In genomic region chr6:117920659-117921640, GRCm38 (mm10) we compare ENCODE assay signal across 9 mouse cellular contexts. TPM values are rescaled to one million over a fixed set of nuclear protein-coding genes. Genes with fewer than 3 reads are reported as not detected.
DNase-seq lines count a peak whose midpoint lies in the region; ATAC-seq and TF ChIP-seq lines count a peak whose summit lies in the region.
"Had no signal": no experiment of that assay in that cellular context is flagged by ENCODE, and none has a peak within 500 bp of the region (broad histone marks: within the 10 kb centered on the region; RNA-seq: fewer than 3 reads in every experiment).

No protein-coding gene starts in this region.

- peaks cover 6% of the 10 kb centered on the region; the same call in 1 of the 2 replicates for H3K4me1 ChIP-seq in midbrain, postnatal 0 days (ENCODE audit: insufficient read depth, low read length)
- peaks cover 32% of the 10 kb centered on the region for H3K4me1 ChIP-seq in midbrain, embryonic 13.5 days (replicated peaks)
- peaks cover 38% of the 10 kb centered on the region for H3K4me1 ChIP-seq in forebrain, embryonic 10.5 days

- 68% methylated on average over 3 of the region's 3 CpGs for WGBS in midbrain, postnatal 0 days
- 67% methylated on average over 3 of the region's 3 CpGs for WGBS in midbrain, embryonic 13.5 days
- WGBS in forebrain, embryonic 10.5 days = 71% methylated on average over 3 of the region's 3 CpGs

- H3K36me3 ChIP-seq in midbrain, postnatal 0 days (ENCODE audit: insufficient read depth, low read length) = no peaks in the 10 kb centered on the region
- peaks cover 5% of the 10 kb centered on the region for H3K36me3 ChIP-seq in midbrain, embryonic 13.5 days
- H3K36me3 ChIP-seq in forebrain, embryonic 10.5 days (replicated peaks) = peaks cover 64% of the 10 kb centered on the region

- peak; percentile 86 for TF ChIP-seq CTCF in midbrain, postnatal 0 days (IDR thresholded peaks at IDR 0.05)

- no peak overlapping the region for H3K4me2 ChIP-seq in midbrain, postnatal 0 days (ENCODE audit: low read depth, low read length, poor library complexity, severe bottlenecking)
- no peak overlapping the region for H3K4me2 ChIP-seq in midbrain, embryonic 13.5 days (replicated peaks)
- H3K4me2 ChIP-seq: heart, embryonic 15.5 days had no signal

- H3K9me3 ChIP-seq in midbrain, postnatal 0 days (ENCODE audit: low read length) = no peaks in the 10 kb centered on the region
- H3K9me3 ChIP-seq in midbrain, embryonic 13.5 days = no peaks in the 10 kb centered on the region
- H3K9me3 ChIP-seq in forebrain, embryonic 10.5 days = no peaks in the 10 kb centered on the region
- H3K9me3 ChIP-seq: heart, embryonic 15.5 days had no signal

- ATAC-seq in midbrain, postnatal 0 days (ENCODE audit: low FRiP score) = no peak
- no peak for ATAC-seq in midbrain, embryonic 13.5 days
- ATAC-seq in activated CD4-positive, CD25-positive, alpha-beta regulatory T cell, adult 4 months = peak; percentile 21
- peak; percentile 74 for ATAC-seq in erythroblast, adult 5-6 weeks (replicated peaks; ENCODE audit: low FRiP score, poor library complexity, severe bottlenecking)

- H3K27me3 ChIP-seq in midbrain, postnatal 0 days (ENCODE audit: insufficient read depth, low read length) = no peaks in the 10 kb centered on the region
- no peaks in the 10 kb centered on the region for H3K27me3 ChIP-seq in midbrain, embryonic 13.5 days
- H3K27me3 ChIP-seq in forebrain, embryonic 10.5 days (ENCODE audit: poor library complexity, severe bottlenecking) = no peaks in the 10 kb centered on the region
- H3K27me3 ChIP-seq: heart, embryonic 15.5 days had no signal

- DNase-seq in midbrain, postnatal 0 days (ENCODE audit: low spot score) = peak; percentile 38
- peak; percentile 38 for DNase-seq in liver
- DNase-seq in retina, postnatal 1 day = peak; percentile 78
- no peak for DNase-seq in ovary, postnatal 14 days (ENCODE audit: low spot score)
- no peak for DNase-seq in forebrain, embryonic 10.5 days (ENCODE audit: extremely low spot score, low spot score)

- no peak overlapping the region for H3K27ac ChIP-seq in midbrain, postnatal 0 days (ENCODE audit: low read depth, low read length)
- H3K27ac ChIP-seq in midbrain, embryonic 13.5 days = no peak overlapping the region
- no peak overlapping the region for H3K27ac ChIP-seq in forebrain, embryonic 10.5 days
- H3K27ac ChIP-seq: heart, embryonic 15.5 days had no signal

- no peak overlapping the region for H3K4me3 ChIP-seq in midbrain, postnatal 0 days (ENCODE audit: low read depth, low read length)
- no peak overlapping the region for H3K4me3 ChIP-seq in midbrain, embryonic 13.5 days (replicated peaks)
- H3K4me3 ChIP-seq in forebrain, embryonic 10.5 days = no peak overlapping the region
- H3K4me3 ChIP-seq: heart, embryonic 15.5 days had no signal

- no peak overlapping the region for H3K9ac ChIP-seq in midbrain, postnatal 0 days (replicated peaks; ENCODE audit: low read length, poor library complexity, severe bottlenecking)
- H3K9ac ChIP-seq in midbrain, embryonic 13.5 days (replicated peaks) = no peak overlapping the region
- H3K9ac ChIP-seq: heart, embryonic 15.5 days had no signal

RNA-seq across cellular contexts. Expression of gene Fxyd4, which starts 16.5 kb away (rescaled TPM):
- total RNA-seq in midbrain, postnatal 0 days (2014; rRNA removed) = not detected in 2 replicates
- polyA plus RNA-seq in midbrain, postnatal 0 days (2015; fragmentation: Nextera tagmentation; extraction: Ambion mirVana) = 0.49 and 0.96 TPM in 2 replicates
- polyA plus RNA-seq in midbrain, embryonic 13.5 days (2015; fragmentation: Nextera tagmentation; extraction: Ambion mirVana) = 5.2 TPM in 2 replicates
- polyA plus RNA-seq in activated CD4-positive, CD25-positive, alpha-beta regulatory T cell, adult 4 months (2017; shearing (Covaris generic)) = 1 to 10 TPM; 2.3 to 7.0 TPM
- total RNA-seq in erythroblast, adult 5-6 weeks (2015; ENCODE audit: low replicate concordance) = not detected in 2 replicates
- total RNA-seq in erythroblast, adult 5-6 weeks (2017; ENCODE audit: low replicate concordance) = not detected in 2 replicates
- polyA plus RNA-seq in forebrain, embryonic 10.5 days (2016; fragmentation: Nextera tagmentation; extraction: Ambion mirVana) = 2.0 and 2.5 TPM in 2 replicates

RNA-seq across cellular contexts. Expression of gene Hnrnpf, which starts 20.8 kb away (rescaled TPM):
- total RNA-seq in midbrain, postnatal 0 days (2014; rRNA removed) = 154 and 159 TPM in 2 replicates
- 173 and 183 TPM in 2 replicates for polyA plus RNA-seq in midbrain, postnatal 0 days (2015; fragmentation: Nextera tagmentation; extraction: Ambion mirVana)
- polyA plus RNA-seq in midbrain, embryonic 13.5 days (2015; fragmentation: Nextera tagmentation; extraction: Ambion mirVana) = 361 and 363 TPM in 2 replicates
- polyA plus RNA-seq in activated CD4-positive, CD25-positive, alpha-beta regulatory T cell, adult 4 months (2017; shearing (Covaris generic)) = 100 to 1,000 TPM; 807 to 897 TPM
- total RNA-seq in erythroblast, adult 5-6 weeks (2015; ENCODE audit: low replicate concordance) = 169 and 187 TPM in 2 replicates
- total RNA-seq in erythroblast, adult 5-6 weeks (2017; ENCODE audit: low replicate concordance) = 279 and 303 TPM in 2 replicates
- 890 and 940 TPM in 2 replicates for polyA plus RNA-seq in forebrain, embryonic 10.5 days (2016; fragmentation: Nextera tagmentation; extraction: Ambion mirVana)

RNA-seq across cellular contexts. Expression of gene Zfp239, which starts 59.0 kb away (rescaled TPM):
- total RNA-seq in midbrain, postnatal 0 days (2014; rRNA removed) = 14.5 and 18.6 TPM in 2 replicates
- polyA plus RNA-seq in midbrain, postnatal 0 days (2015; fragmentation: Nextera tagmentation; extraction: Ambion mirVana) = 16.1 and 16.6 TPM in 2 replicates
- polyA plus RNA-seq in midbrain, embryonic 13.5 days (2015; fragmentation: Nextera tagmentation; extraction: Ambion mirVana) = 10.7 and 15.4 TPM in 2 replicates
- 1 to 10 TPM; 4.1 TPM for polyA plus RNA-seq in activated CD4-positive, CD25-positive, alpha-beta regulatory T cell, adult 4 months (2017; shearing (Covaris generic))
- not detected in 2 replicates for total RNA-seq in erythroblast, adult 5-6 weeks (2015; ENCODE audit: low replicate concordance)
- 0.77 and 0.98 TPM in 2 replicates for total RNA-seq in erythroblast, adult 5-6 weeks (2017; ENCODE audit: low replicate concordance)
- polyA plus RNA-seq in forebrain, embryonic 10.5 days (2016; fragmentation: Nextera tagmentation; extraction: Ambion mirVana) = 13.6 and 14.8 TPM in 2 replicates

Comparison
In these comparisons a context has a peak if more than half of its experiments do, and no peak if none do; other contexts are left out.
1. ATAC-seq: peak in activated CD4-positive, CD25-positive, alpha-beta regulatory T cell, adult 4 months (single experiment) and erythroblast, adult 5-6 weeks (single experiment); none in midbrain, postnatal 0 days (single experiment) and midbrain, embryonic 13.5 days (single experiment).
2. DNase-seq: peak in midbrain, postnatal 0 days (single experiment), liver (single experiment) and retina, postnatal 1 day (single experiment); none in ovary, postnatal 14 days (single experiment) and forebrain, embryonic 10.5 days (single experiment).